Mouse (Mus musculus) brain, embryonic 14.5 days (tissue): ENCODE measurements around the gene Capn1. TPM values are rescaled to one million over a fixed set of nuclear protein-coding genes. Genes with fewer than 3 reads are reported as not detected.

ENCODE experiments used
- DNase-seq: peaks from one replicate; pipeline ENCODE4 v3.0.0-alpha.2; 2011; ENCODE audit warnings: low read depth
- CTCF ChIP-seq: fragments of 200-500 bp; IDR thresholded peaks from 2 replicates; pipeline ENCODE4 v1.5.1; 2012; ENCODE audit warnings: inconsistent platforms, mild to moderate bottlenecking, moderate library complexity, borderline replicate concordance; ENCODE audit not compliant: insufficient read depth, insufficient read length; ENCODE audit errors: extremely low read depth
- POLR2A ChIP-seq: fragments of 200-500 bp; IDR thresholded peaks from 2 replicates; pipeline ENCODE4 v1.6.1; 2012; ENCODE audit warnings: mild to moderate bottlenecking, inconsistent platforms, borderline replicate concordance; ENCODE audit not compliant: poor library complexity, insufficient read depth, insufficient read length, severe bottlenecking; ENCODE audit errors: extremely low read depth
- polyA plus RNA-seq: library from polyadenylated mRNA; depleted of rRNA; stranded (reverse); fragments of >200 nt; gene quantifications from 2 replicates; pipeline ENCODE4 v1.2.3, GENCODE M21; 2012

Capn1 gene
- polyA plus RNA-seq, 1 experiment = 7.6 TPM

GRCm38 (mm10) chr19:5999969-6000368, 15.7 kb downstream of the Capn1 start:
- DNase-seq = no peak
- TF ChIP-seq POLR2A = no peak
- TF ChIP-seq CTCF = no peak

- TF ChIP-seq POLR2A (no peak), CTCF (no peak)
- no peak for DNase-seq
These were observed 17.5 kb downstream of the Capn1 start for GRCm38 (mm10) chr19:5998180-5998579.

GRCm38 (mm10) chr19:5994711-5995110, 21.0 kb downstream of the Capn1 start:
- TF ChIP-seq POLR2A = no peak
- no peak for TF ChIP-seq CTCF
- no peak for DNase-seq

DNA sequence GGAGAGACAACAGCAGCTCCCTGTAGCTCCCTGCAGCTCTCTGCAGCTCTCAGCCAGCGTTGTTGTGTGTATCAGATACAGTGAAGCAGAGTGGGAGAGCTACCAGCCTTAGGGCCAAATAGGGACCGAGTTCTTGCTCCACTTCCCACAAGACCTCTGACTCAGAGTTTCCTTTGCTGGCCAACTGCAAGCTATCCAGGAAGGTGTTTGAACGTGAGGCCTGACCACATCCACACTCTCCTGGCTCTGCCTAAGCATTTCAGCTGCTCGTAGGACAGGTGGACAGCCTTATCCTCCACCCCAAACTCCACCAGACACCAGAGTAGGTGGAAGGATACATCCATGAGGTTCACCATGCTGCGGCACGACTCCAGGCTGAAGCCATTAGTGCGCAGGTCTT, 23.7 kb downstream of the Capn1 start:
- DNase-seq = no peak
- TF ChIP-seq POLR2A (no peak), CTCF (no peak)

DNA sequence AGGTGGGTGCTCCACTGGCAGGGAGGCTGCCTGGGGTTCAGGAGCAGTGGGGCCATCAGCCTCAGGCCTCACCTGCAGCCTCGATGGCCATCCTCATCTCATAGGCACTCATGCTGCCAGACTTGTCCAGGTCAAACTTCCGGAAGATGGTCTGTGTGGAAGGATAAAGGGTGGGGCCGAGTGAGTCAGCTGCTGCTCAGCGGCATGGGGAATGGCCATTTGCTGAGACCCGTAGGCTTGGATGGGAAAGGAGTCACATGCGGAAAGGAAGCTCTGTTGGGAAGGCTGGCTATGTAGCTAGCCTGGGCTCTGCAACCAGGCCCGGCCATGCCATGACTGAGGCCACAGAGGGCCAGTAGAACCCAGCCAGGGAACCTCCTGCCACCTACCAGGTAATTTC, 24.2 kb downstream of the Capn1 start:
- no peak for DNase-seq
- no peak for TF ChIP-seq POLR2A
- no peak for TF ChIP-seq CTCF

GRCm38 (mm10) chr19:5990921-5991320, 24.8 kb downstream of the Capn1 start:
- peak; percentile 9 for DNase-seq
- no peak for TF ChIP-seq POLR2A
- TF ChIP-seq CTCF = no peak

- no peak for DNase-seq
These were observed 25.7 kb downstream of the Capn1 start for GRCm38 (mm10) chr19:5990033-5990432.

DNA sequence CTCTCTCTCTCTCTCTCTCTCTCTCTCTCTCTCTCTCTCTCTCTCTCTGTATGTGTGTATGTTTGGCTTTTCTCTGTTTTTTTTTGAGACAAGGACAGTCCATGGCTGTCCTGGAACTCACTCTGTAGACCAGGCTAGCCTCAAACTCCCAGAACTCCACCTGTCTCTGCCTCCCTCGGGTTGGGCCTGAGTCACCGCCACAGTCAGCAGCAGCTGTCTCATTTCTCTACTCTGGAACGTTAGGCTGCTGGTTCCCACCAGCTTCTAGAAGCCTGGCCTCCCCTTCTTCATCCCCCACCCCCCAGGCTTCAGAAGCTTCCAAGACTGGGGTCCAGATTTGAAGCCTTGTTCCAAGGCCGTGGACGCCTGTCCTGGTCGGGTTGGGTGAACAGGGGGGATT, 26.1 kb downstream of the Capn1 start:
- no peak for TF ChIP-seq CTCF
- no peak for TF ChIP-seq POLR2A
- no peak for DNase-seq

More at GRCm38 (mm10) chr19:5990033-5990432, 25.7 kb downstream of the Capn1 start:
- TF ChIP-seq CTCF = no peak
- no peak for TF ChIP-seq POLR2A

GRCm38 (mm10) chr19:5988815-5989452, 26.8 kb downstream of the Capn1 start:
- DNase-seq = peak; percentile 92
- TF ChIP-seq CTCF (no peak), POLR2A (peak; percentile 36; the same call in 1 of the 2 replicates)

DNA sequence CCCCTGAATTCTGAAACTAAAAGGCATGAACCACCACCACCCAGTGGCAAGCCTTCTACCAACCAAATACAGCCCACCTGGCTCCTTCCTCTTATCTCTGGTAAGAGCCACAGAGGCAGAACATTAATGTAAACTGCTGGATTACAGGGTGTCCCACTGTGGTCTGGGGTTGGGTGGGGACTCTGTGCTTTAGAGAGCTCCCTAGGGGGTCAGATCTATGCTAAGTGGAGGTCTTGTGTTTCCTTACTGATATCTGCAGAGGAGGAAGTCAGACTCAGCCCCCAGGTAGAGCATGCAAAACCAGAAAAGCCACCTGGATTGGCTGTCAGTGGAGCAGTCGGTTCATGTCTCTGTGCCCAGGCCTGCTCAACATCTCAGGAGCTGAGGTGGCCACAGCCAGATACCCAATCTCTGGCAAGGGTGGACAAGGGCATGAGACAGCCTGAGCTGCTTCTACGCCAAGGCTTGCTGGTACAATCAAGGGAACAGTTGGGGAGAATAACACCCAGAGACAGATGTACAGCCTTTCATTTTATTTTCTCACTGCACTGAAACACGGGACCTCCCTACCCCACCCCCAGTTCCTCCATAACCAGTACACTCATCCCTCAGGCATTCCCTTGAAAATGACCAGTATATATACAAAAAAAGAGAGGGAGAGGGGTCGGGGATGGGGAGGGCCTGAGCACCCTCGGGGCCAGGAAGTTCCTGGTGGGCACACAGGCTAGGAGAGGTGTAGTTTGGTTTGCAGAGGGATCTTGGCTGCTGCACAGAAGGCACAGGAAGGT, 27.5 kb downstream of the Capn1 start:
- DNase-seq = no peak
- TF ChIP-seq CTCF (no peak), POLR2A (no peak)

- TF ChIP-seq CTCF = no peak
- no peak for TF ChIP-seq POLR2A
- no peak for DNase-seq
These were observed 29.7 kb downstream of the Capn1 start, which contains the start of gene Slc22a20 for GRCm38 (mm10) chr19:5986043-5986442. Slc22a20 (minus strand) TSS chr19:5986143.

DNA sequence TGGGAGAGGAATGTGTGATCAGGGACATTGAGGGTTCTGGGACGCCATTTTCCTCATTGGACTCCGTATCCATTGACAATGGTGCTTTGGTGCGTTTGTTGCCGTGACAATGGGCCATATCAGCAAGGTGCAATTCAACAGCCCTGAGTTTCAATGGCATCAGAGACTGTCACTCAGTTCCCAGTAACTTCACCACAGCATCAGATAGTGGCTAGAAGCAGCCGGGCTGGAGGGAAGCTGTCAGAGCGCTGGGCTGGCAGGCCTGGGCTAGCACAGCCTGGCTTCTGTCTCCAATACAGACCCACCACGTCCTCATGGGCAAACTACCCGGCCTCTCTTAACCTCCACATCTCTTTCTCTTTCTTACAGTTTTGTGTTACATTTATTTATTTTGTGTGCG, 35.2 kb downstream of the Capn1 start:
- no peak for DNase-seq
- TF ChIP-seq POLR2A (no peak), CTCF (no peak)

DNA sequence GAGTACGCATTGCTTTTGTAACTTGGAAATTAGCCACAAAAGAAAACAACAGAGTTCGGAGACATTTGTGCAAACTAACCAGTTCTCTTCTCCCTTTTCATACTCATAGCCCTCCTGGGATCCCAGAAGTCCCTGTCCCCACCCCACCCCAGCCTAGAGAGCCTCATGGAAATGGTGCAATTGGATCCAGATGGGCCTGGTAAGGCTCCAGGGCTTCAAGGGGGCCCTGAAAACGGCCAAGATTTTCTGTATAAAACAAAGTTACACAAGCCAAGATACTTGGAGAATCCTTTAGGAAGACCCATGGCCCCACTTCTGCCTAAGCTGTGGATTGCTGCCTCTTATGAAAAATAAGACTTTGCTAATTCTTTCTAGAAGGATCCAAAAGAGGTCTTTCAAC, 38.0 kb downstream of the Capn1 start:
- TF ChIP-seq CTCF (no peak), POLR2A (no peak)
- no peak for DNase-seq
